Mouse (Mus musculus) ES-Bruce4 (cell line): Measurements from ENCODE around the gene Arfip1.

Source experiments
- CTCF ChIP-seq: IDR thresholded peaks from one replicate; pipeline ENCODE4 v1.8.1; 2011; ENCODE audit warnings: low read depth, low read length
- EP300 ChIP-seq: IDR thresholded peaks from 2 replicates; pipeline ENCODE4 v1.6.1; 2011; ENCODE audit warnings: low read depth, low read length; ENCODE audit not compliant: insufficient read depth

DNA sequence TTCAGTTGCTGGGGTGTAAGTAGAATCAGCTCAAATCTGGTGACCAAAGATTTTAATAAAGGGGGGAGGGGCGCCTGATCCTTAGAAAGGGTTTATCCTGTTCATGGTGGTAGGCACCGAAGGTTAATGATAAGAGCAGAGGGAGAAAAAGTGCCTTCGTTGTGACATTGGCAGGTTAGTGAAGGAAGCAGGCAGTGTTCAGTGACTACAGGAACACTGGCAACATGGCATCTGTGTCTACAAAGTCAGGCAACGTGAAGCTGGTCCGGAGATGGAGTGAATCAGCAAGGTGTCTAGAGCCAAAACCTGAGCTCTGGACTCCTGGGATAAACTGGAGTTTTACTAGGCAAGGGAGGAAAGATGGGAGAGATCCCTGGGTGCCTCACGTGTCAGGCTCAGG, 16.3 kb upstream of the Arfip1 start:
- no peak for TF ChIP-seq EP300
- no peak for TF ChIP-seq CTCF
